Mouse (Mus musculus): Measurements from ENCODE around the gene Arpc3. TPM values are rescaled to one million over a fixed set of nuclear protein-coding genes. Genes with fewer than 3 reads are reported as not detected.

Arpc3 gene
- polyA plus RNA-seq, 1 experiment from 2014 or later = 122 TPM

GRCm38 (mm10) chr5:122392227-122393004, 738 bp downstream of the Arpc3 start:
- H3K4me2 ChIP-seq = peak overlapping the region; percentile 74
- H3K4me1 ChIP-seq (replicated peaks; ENCODE audit: control insufficient read depth, insufficient read depth, low read length) = peaks cover 7% of the 10 kb centered on the region
- peak overlapping the region; percentile 77 for H3K4me3 ChIP-seq (ENCODE audit: low read depth, low read length)
- peak; percentile 37; the same call in 1 of the 2 replicates for ATAC-seq (replicated peaks; ENCODE audit: low FRiP score)
- 10% methylated on average over 19 of the region's 19 CpGs for WGBS
- H3K27ac ChIP-seq (ENCODE audit: low read depth, low read length) = 0 out of 2 replicates have a peak overlapping the region, but pooled peaks have one; percentile 11
- peak overlapping the region; percentile 79 for H3K9ac ChIP-seq (ENCODE audit: low read depth, low read length)
- H3K9me3 ChIP-seq (ENCODE audit: control insufficient read depth, low read length) = no peaks in the 10 kb centered on the region
- H3K27me3 ChIP-seq (replicated peaks; ENCODE audit: control insufficient read depth, insufficient read depth, low read length) = no peaks in the 10 kb centered on the region
- peaks cover 8% of the 10 kb centered on the region; the same call in 1 of the 2 replicates for H3K36me3 ChIP-seq (ENCODE audit: control insufficient read depth, insufficient read depth, low read length)
- peak; percentile 45 for DNase-seq (ENCODE audit: low spot score)

- ATAC-seq (replicated peaks; ENCODE audit: low FRiP score) = no peak
- 59% methylated on average over 2 of the region's 2 CpGs for WGBS
- Histone ChIP-seq H3K4me2 (0 out of 2 replicates have a peak overlapping the region, but pooled peaks have one; percentile 20), H3K27ac (ENCODE audit: low read depth, low read length) (no peak overlapping the region), H3K4me3 (ENCODE audit: low read depth, low read length) (no peak overlapping the region), H3K9me3 (ENCODE audit: control insufficient read depth, low read length) (no peaks in the 10 kb centered on the region), H3K4me1 (replicated peaks; ENCODE audit: control insufficient read depth, insufficient read depth, low read length) (peaks cover 7% of the 10 kb centered on the region), H3K27me3 (replicated peaks; ENCODE audit: control insufficient read depth, insufficient read depth, low read length) (no peaks in the 10 kb centered on the region), H3K36me3 (ENCODE audit: control insufficient read depth, insufficient read depth, low read length) (peaks cover 8% of the 10 kb centered on the region; the same call in 1 of the 2 replicates), H3K9ac (ENCODE audit: low read depth, low read length) (no peak overlapping the region)
- DNase-seq (ENCODE audit: low spot score) = peak; percentile 66
Observed at GRCm38 (mm10) chr5:122393887-122394286, 2.2 kb downstream of the Arpc3 start.

- Histone ChIP-seq H3K4me3 (ENCODE audit: low read depth, low read length) (no peak overlapping the region), H3K36me3 (ENCODE audit: control insufficient read depth, insufficient read depth, low read length) (peaks cover 9% of the 10 kb centered on the region; the same call in 1 of the 2 replicates), H3K4me1 (replicated peaks; ENCODE audit: control insufficient read depth, insufficient read depth, low read length) (peaks cover 7% of the 10 kb centered on the region), H3K9ac (ENCODE audit: low read depth, low read length) (no peak overlapping the region), H3K4me2 (0 out of 2 replicates have a peak overlapping the region, but pooled peaks have one; percentile 4), H3K27ac (ENCODE audit: low read depth, low read length) (0 out of 2 replicates have a peak overlapping the region, but pooled peaks have one; percentile 11), H3K27me3 (replicated peaks; ENCODE audit: control insufficient read depth, insufficient read depth, low read length) (no peaks in the 10 kb centered on the region), H3K9me3 (ENCODE audit: control insufficient read depth, low read length) (no peaks in the 10 kb centered on the region)
- WGBS = 60% methylated on average over 10 of the region's 10 CpGs
- DNase-seq (ENCODE audit: low spot score) (no peak), ATAC-seq (replicated peaks; ENCODE audit: low FRiP score) (no peak)
Observed at GRCm38 (mm10) chr5:122396791-122397190, 5.1 kb downstream of the Arpc3 start.

- ATAC-seq (replicated peaks; ENCODE audit: low FRiP score) = no peak
- 88% methylated on average over 8 of the region's 8 CpGs for WGBS
- Histone ChIP-seq H3K27ac (ENCODE audit: low read depth, low read length) (no peak overlapping the region), H3K36me3 (ENCODE audit: control insufficient read depth, insufficient read depth, low read length) (peaks cover 14% of the 10 kb centered on the region; the same call in 1 of the 2 replicates), H3K27me3 (replicated peaks; ENCODE audit: control insufficient read depth, insufficient read depth, low read length) (no peaks in the 10 kb centered on the region), H3K4me2 (no peak overlapping the region), H3K4me1 (replicated peaks; ENCODE audit: control insufficient read depth, insufficient read depth, low read length) (peaks cover 5% of the 10 kb centered on the region), H3K4me3 (ENCODE audit: low read depth, low read length) (no peak overlapping the region), H3K9ac (ENCODE audit: low read depth, low read length) (no peak overlapping the region), H3K9me3 (ENCODE audit: control insufficient read depth, low read length) (no peaks in the 10 kb centered on the region)
- no peak for DNase-seq (ENCODE audit: low spot score)
Observed at GRCm38 (mm10) chr5:122397495-122397894, 5.8 kb downstream of the Arpc3 start.

GRCm38 (mm10) chr5:122399871-122400270, 8.2 kb downstream of the Arpc3 start:
- no peak for DNase-seq (ENCODE audit: low spot score)
- Histone ChIP-seq H3K27me3 (replicated peaks; ENCODE audit: control insufficient read depth, insufficient read depth, low read length) (no peaks in the 10 kb centered on the region), H3K36me3 (ENCODE audit: control insufficient read depth, insufficient read depth, low read length) (peaks cover 31% of the 10 kb centered on the region)

GRCm38 (mm10) chr5:122400628-122401302, 9.1 kb downstream of the Arpc3 start:
- 83% methylated on average over 18 of the region's 18 CpGs for WGBS
- H3K27me3 ChIP-seq (replicated peaks; ENCODE audit: control insufficient read depth, insufficient read depth, low read length) = no peaks in the 10 kb centered on the region
- H3K36me3 ChIP-seq (ENCODE audit: control insufficient read depth, insufficient read depth, low read length) = peaks cover 37% of the 10 kb centered on the region
- H3K4me2 ChIP-seq = no peak overlapping the region
- no peak for ATAC-seq (replicated peaks; ENCODE audit: low FRiP score)
- no peaks in the 10 kb centered on the region for H3K4me1 ChIP-seq (replicated peaks; ENCODE audit: control insufficient read depth, insufficient read depth, low read length)
- H3K9me3 ChIP-seq (ENCODE audit: control insufficient read depth, low read length) = no peaks in the 10 kb centered on the region
- DNase-seq (ENCODE audit: low spot score) = no peak
- H3K27ac ChIP-seq (ENCODE audit: low read depth, low read length) = no peak overlapping the region
- H3K4me3 ChIP-seq (ENCODE audit: low read depth, low read length) = no peak overlapping the region
- H3K9ac ChIP-seq (ENCODE audit: low read depth, low read length) = no peak overlapping the region

More at GRCm38 (mm10) chr5:122399871-122400270, 8.2 kb downstream of the Arpc3 start:
- H3K27ac ChIP-seq (ENCODE audit: low read depth, low read length) = no peak overlapping the region
- no peak overlapping the region for H3K9ac ChIP-seq (ENCODE audit: low read depth, low read length)
- WGBS = 91% methylated on average over 8 of the region's 8 CpGs
- H3K4me1 ChIP-seq (replicated peaks; ENCODE audit: control insufficient read depth, insufficient read depth, low read length) = no peaks in the 10 kb centered on the region
- H3K4me2 ChIP-seq = no peak overlapping the region
- ATAC-seq (replicated peaks; ENCODE audit: low FRiP score) = no peak
- H3K4me3 ChIP-seq (ENCODE audit: low read depth, low read length) = no peak overlapping the region
- no peaks in the 10 kb centered on the region for H3K9me3 ChIP-seq (ENCODE audit: control insufficient read depth, low read length)

GRCm38 (mm10) chr5:122401303-122401640, 9.6 kb downstream of the Arpc3 start:
- 42% methylated on average over 8 of the region's 8 CpGs for WGBS
- H3K36me3 ChIP-seq (ENCODE audit: control insufficient read depth, insufficient read depth, low read length) = peaks cover 38% of the 10 kb centered on the region

GRCm38 (mm10) chr5:122402160-122402559, 10.5 kb downstream of the Arpc3 start:
- ATAC-seq (replicated peaks; ENCODE audit: low FRiP score) (no peak), DNase-seq (ENCODE audit: low spot score) (no peak)
- H3K36me3 ChIP-seq (ENCODE audit: control insufficient read depth, insufficient read depth, low read length) = peaks cover 38% of the 10 kb centered on the region
- H3K27ac ChIP-seq (ENCODE audit: low read depth, low read length) = no peak overlapping the region
- no peaks in the 10 kb centered on the region for H3K27me3 ChIP-seq (replicated peaks; ENCODE audit: control insufficient read depth, insufficient read depth, low read length)
- no peaks in the 10 kb centered on the region for H3K4me1 ChIP-seq (replicated peaks; ENCODE audit: control insufficient read depth, insufficient read depth, low read length)
- no peaks in the 10 kb centered on the region for H3K9me3 ChIP-seq (ENCODE audit: control insufficient read depth, low read length)
- H3K9ac ChIP-seq (ENCODE audit: low read depth, low read length) = no peak overlapping the region
- H3K4me2 ChIP-seq = no peak overlapping the region
- H3K4me3 ChIP-seq (ENCODE audit: low read depth, low read length) = no peak overlapping the region
- WGBS = 88% methylated on average over 13 of the region's 13 CpGs

More at GRCm38 (mm10) chr5:122401303-122401640, 9.6 kb downstream of the Arpc3 start:
- no peaks in the 10 kb centered on the region for H3K27me3 ChIP-seq (replicated peaks; ENCODE audit: control insufficient read depth, insufficient read depth, low read length)
- H3K4me1 ChIP-seq (replicated peaks; ENCODE audit: control insufficient read depth, insufficient read depth, low read length) = no peaks in the 10 kb centered on the region
- ATAC-seq (replicated peaks; ENCODE audit: low FRiP score) = no peak
- DNase-seq (ENCODE audit: low spot score) = no peak
- H3K9me3 ChIP-seq (ENCODE audit: control insufficient read depth, low read length) = no peaks in the 10 kb centered on the region
- no peak overlapping the region for H3K27ac ChIP-seq (ENCODE audit: low read depth, low read length)
- no peak overlapping the region for H3K4me2 ChIP-seq
- no peak overlapping the region for H3K9ac ChIP-seq (ENCODE audit: low read depth, low read length)
- H3K4me3 ChIP-seq (ENCODE audit: low read depth, low read length) = no peak overlapping the region

All from liver, embryonic 11.5 days (tissue).